Mouse (Mus musculus): ENCODE measurements around the gene Nrp1. TPM values are rescaled to one million over a fixed set of nuclear protein-coding genes. Genes with fewer than 3 reads are reported as not detected.

The Nrp1 gene
- polyA plus RNA-seq, 1 experiment from 2014 or later: 50.6 TPM

DNA sequence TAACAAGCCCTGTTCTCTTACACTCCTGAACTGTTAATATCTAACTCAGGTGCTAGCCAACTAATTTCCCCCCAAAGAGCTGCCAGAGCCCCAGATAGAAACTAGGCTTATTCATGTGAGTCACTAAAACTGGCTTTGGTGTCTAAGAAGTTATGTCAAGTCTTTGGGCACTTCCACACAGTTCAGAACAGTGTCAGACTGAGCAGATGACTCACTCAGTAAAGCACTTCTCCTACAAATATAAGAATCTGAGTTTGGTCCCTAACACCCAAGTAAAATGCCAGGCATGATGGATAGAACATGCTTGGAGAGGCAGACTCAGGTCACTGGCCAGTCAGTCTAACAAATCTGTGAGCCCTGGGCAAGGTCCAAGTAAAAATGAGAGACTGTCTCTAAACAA, 65.4 kb downstream of the Nrp1 start:
- Histone ChIP-seq H3K4me2 (no peak overlapping the region), H3K9ac (replicated peaks) (no peak overlapping the region), H3K27ac (no peak overlapping the region; the same call in 1 of the 2 replicates), H3K4me1 (replicated peaks) (peaks cover 8% of the 10 kb centered on the region; the same call in 1 of the 2 replicates), H3K36me3 (no peaks in the 10 kb centered on the region; the same call in 1 of the 2 replicates), H3K4me3 (replicated peaks) (no peak overlapping the region), H3K9me3 (no peaks in the 10 kb centered on the region), H3K27me3 (no peaks in the 10 kb centered on the region)
- no peak for ATAC-seq (ENCODE audit: insufficient number of reproducible peaks, insufficient read depth, low FRiP score, low TSS enrichment, low read depth)

DNA sequence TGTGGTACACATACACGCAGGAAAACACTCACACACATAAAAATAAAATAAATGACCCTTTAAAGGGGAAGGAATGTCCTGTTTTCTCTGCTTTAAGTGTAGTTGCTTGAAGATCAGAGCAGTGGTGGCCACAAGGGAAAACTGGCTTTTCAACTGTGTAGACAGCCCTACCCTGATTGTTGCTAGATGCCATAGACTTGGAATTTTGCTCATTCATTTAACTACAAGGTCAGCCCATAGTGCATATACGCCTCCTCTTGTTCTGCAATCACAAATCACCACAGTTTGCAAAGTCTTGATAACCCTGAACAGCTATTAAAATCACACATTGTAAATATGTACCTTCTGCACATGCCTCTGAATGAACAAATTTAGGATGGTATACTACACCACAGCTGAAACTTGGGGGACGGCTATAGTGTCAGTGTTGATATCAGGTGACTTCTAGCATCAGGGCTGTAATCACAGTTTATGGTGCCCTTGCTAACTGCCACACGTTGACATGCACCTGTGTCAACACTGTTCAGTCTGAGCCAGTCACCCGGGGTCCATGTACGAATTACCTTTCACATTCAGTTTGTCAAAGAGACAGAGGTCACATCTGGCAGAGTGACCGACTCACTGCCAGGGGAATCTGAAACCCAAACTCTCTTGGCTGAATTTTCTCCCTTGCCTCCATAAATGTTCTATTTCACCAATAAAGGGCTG, 66.4 kb downstream of the Nrp1 start:
- 46% methylated on average over 7 of the region's 7 CpGs for WGBS
- no peaks in the 10 kb centered on the region; the same call in 1 of the 2 replicates for H3K36me3 ChIP-seq
- H3K9me3 ChIP-seq: no peaks in the 10 kb centered on the region
- H3K4me2 ChIP-seq: no peak overlapping the region
- ATAC-seq (ENCODE audit: insufficient number of reproducible peaks, insufficient read depth, low FRiP score, low TSS enrichment, low read depth): no peak
- H3K9ac ChIP-seq (replicated peaks): no peak overlapping the region
- peaks cover 8% of the 10 kb centered on the region; the same call in 1 of the 2 replicates for H3K4me1 ChIP-seq (replicated peaks)
- no peak overlapping the region for H3K27ac ChIP-seq
- H3K27me3 ChIP-seq: no peaks in the 10 kb centered on the region
- H3K4me3 ChIP-seq (replicated peaks): no peak overlapping the region

DNA sequence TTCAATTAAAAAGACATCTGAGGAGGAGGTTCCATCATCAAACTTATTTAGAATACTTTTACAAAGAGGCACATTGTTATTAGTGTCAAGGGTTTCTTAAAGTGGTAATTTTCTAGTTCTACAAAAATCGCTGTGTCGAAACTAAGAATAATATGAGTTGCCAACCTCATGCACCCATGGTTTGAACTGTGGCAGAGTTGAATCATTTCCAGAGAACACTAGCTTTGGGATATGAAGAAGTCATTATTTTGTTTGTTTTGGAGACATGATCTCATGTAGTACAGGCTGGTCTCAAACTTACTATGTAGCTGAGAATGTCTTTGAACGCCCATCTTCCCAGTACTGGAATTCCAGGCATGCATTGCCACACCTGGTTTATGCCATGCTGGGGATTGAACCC, 68.7 kb downstream of the Nrp1 start:
- H3K4me2 ChIP-seq: no peak overlapping the region
- H3K9ac ChIP-seq (replicated peaks): no peak overlapping the region
- peaks cover 6% of the 10 kb centered on the region; the same call in 1 of the 2 replicates for H3K36me3 ChIP-seq
- ATAC-seq (ENCODE audit: insufficient number of reproducible peaks, insufficient read depth, low FRiP score, low TSS enrichment, low read depth): no peak
- peaks cover 8% of the 10 kb centered on the region; the same call in 1 of the 2 replicates for H3K4me1 ChIP-seq (replicated peaks)
- H3K4me3 ChIP-seq (replicated peaks): no peak overlapping the region
- 92% methylated on average over 3 of the region's 3 CpGs for WGBS
- H3K27ac ChIP-seq: no peak overlapping the region
- no peaks in the 10 kb centered on the region for H3K27me3 ChIP-seq
- no peaks in the 10 kb centered on the region for H3K9me3 ChIP-seq

DNA sequence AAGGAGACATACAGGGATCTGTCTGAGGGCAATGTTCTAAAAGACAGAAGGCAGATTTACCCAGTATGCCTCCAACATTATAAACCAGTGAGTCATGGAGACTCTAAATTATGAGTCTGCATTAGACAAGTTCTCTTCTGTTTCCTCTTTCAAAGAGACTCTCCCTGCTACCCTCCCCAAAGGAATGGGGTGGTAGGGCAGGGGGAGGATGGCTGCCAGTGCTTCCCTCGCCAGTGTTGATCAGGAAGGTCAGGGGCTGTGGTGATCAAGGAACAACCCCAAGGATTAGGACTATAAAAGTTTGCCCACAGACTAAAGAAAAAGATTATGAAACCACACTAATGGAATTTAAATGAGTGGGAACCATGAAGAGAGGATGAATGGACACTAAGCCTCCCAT, 70.6 kb downstream of the Nrp1 start:
- Histone ChIP-seq H3K9me3 (no peaks in the 10 kb centered on the region), H3K27ac (no peak overlapping the region), H3K4me2 (no peak overlapping the region), H3K9ac (replicated peaks) (no peak overlapping the region), H3K4me1 (replicated peaks) (peaks cover 8% of the 10 kb centered on the region; the same call in 1 of the 2 replicates), H3K36me3 (peaks cover 23% of the 10 kb centered on the region), H3K27me3 (no peaks in the 10 kb centered on the region), H3K4me3 (replicated peaks) (no peak overlapping the region)
- ATAC-seq (ENCODE audit: insufficient number of reproducible peaks, insufficient read depth, low FRiP score, low TSS enrichment, low read depth): no peak
- WGBS: 80% methylated on average over 1 of the region's 1 CpGs

DNA sequence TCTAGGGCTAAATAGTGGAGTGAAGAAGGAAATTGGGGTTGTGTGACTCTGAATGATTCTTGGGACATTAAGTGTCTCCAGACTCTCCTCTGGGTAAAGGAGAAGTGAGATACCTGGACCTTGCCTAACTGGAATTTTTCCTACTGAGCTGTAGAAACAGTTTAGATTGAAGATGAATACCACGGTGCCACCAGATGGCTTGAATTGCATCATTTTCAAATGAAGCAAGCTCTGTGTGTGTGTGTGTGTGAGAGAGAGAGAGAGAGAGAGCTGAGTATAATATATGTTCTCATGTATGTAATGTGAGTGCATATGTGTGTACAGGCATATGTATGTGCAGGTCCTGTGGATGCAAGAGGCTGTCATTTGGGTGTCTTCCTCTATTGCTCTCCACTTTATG, 72.7 kb downstream of the Nrp1 start:
- Histone ChIP-seq H3K27me3 (no peaks in the 10 kb centered on the region), H3K9ac (replicated peaks) (no peak overlapping the region), H3K4me2 (no peak overlapping the region), H3K27ac (no peak overlapping the region), H3K4me3 (replicated peaks) (no peak overlapping the region), H3K4me1 (replicated peaks) (no peaks in the 10 kb centered on the region), H3K9me3 (no peaks in the 10 kb centered on the region), H3K36me3 (peaks cover 38% of the 10 kb centered on the region)
- ATAC-seq (ENCODE audit: insufficient number of reproducible peaks, insufficient read depth, low FRiP score, low TSS enrichment, low read depth): no peak
- WGBS: 88% methylated on average over 1 of the region's 1 CpGs

DNA sequence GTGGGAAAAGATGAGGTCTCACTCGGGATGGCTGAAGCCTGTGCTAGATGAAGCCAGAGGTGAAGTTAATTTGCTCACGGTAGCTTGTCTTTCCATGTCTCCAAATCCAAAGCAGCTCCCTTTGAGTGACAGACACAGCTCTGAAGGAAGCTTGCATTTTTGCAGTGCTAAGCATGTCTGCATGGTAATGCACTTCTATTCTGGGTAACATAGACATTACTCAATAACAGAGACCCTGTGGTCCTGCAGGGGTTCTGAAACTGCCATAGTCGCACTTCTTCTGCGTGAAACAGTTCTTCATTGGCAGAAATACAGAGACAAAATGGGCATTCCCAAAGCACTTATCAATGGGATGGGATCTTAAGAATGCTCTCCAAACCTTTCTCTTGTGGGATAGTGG, 77.3 kb downstream of the Nrp1 start:
- peaks cover 9% of the 10 kb centered on the region for H3K4me1 ChIP-seq (replicated peaks)
- no peak overlapping the region for H3K9ac ChIP-seq (replicated peaks)
- no peaks in the 10 kb centered on the region; the same call in 1 of the 2 replicates for H3K27me3 ChIP-seq
- H3K4me3 ChIP-seq (replicated peaks): no peak overlapping the region
- 84% methylated on average over 4 of the region's 4 CpGs for WGBS
- no peak overlapping the region for H3K4me2 ChIP-seq
- H3K9me3 ChIP-seq: no peaks in the 10 kb centered on the region
- H3K27ac ChIP-seq: no peak overlapping the region
- ATAC-seq (ENCODE audit: insufficient number of reproducible peaks, insufficient read depth, low FRiP score, low TSS enrichment, low read depth): no peak
- peaks cover 48% of the 10 kb centered on the region for H3K36me3 ChIP-seq

DNA sequence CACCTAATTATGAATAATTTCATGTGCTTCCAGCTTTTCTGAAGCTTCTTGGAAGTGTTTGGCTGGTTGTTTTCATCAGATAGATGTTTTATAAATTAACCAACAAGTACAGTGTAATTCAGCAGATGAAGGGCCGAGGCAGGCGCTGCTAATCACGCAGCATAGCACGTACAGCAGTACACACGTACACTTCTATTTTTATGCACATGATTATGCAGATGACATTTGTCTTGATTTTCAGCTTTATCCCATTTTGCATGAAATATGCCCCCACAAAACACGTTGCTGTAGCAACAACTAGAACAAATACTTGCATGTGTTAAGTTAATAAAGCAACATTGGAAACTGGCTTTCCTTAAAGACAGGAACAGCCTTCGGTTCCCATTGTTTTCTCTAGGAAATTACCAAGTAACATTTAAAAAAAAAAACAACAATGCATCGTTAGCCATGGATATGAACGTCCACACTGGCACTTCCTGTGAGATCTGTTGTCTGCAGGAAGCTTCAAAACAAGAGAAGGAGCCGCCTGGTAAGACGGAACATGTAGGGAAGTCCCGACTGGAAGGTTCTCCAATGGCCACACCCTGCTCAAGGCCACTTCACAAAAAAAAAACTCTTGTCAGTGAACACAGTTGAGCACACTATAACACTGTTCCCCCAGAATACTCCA, 78.9 kb downstream of the Nrp1 start:
- Histone ChIP-seq H3K4me2 (no peak overlapping the region), H3K27ac (no peak overlapping the region), H3K27me3 (no peaks in the 10 kb centered on the region; the same call in 1 of the 2 replicates), H3K4me1 (replicated peaks) (peaks cover 19% of the 10 kb centered on the region), H3K4me3 (replicated peaks) (no peak overlapping the region), H3K36me3 (peaks cover 39% of the 10 kb centered on the region), H3K9ac (replicated peaks) (no peak overlapping the region), H3K9me3 (no peaks in the 10 kb centered on the region)
- ATAC-seq (ENCODE audit: insufficient number of reproducible peaks, insufficient read depth, low FRiP score, low TSS enrichment, low read depth): no peak
- 83% methylated on average over 12 of the region's 12 CpGs for WGBS

DNA sequence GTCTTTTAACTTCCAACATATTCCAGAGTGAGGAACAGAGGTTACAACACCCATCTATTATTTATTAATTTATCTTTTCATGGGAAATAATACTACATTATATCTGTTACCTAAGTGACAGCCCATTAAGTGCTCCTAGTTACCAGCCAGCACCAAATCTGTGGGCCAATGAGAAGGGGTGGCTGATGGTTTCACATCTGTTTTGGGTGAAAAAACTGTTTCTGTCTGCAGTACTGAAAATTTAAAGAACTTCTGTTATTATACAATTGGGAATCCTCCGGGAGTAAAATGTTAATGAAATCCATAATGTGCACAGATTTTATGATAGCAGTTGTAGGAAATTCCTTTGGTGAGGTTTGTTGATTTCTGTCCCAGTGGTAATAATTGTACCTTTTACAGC, 83.0 kb downstream of the Nrp1 start:
- WGBS: 38% methylated on average over 1 of the region's 1 CpGs
- ATAC-seq (ENCODE audit: insufficient number of reproducible peaks, insufficient read depth, low FRiP score, low TSS enrichment, low read depth): no peak
- Histone ChIP-seq H3K9me3 (no peaks in the 10 kb centered on the region), H3K36me3 (peaks cover 6% of the 10 kb centered on the region; the same call in 1 of the 2 replicates), H3K4me2 (no peak overlapping the region), H3K4me3 (replicated peaks) (no peak overlapping the region), H3K27me3 (no peaks in the 10 kb centered on the region; the same call in 1 of the 2 replicates), H3K4me1 (replicated peaks) (peaks cover 31% of the 10 kb centered on the region), H3K9ac (replicated peaks) (no peak overlapping the region), H3K27ac (no peak overlapping the region)

DNA sequence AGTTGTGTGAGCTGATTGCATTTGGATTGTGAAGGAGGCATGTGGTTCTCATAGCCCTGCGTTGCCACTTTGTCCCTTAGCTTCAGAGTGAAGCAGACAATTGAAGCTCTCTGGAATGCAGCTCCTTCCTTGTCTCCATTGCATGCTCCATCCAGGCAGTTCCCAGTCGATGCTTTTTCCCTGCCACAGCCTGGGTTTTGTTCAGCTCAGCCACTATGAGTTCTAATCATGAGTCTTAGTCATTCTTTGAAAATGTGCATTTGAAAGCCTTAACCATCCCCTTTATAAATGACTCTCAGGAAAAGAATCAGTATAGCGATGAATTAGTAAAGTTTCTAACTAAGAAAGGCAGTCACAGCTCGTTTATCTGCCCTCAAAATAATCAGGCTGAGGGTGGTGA, 87.2 kb downstream of the Nrp1 start:
- Histone ChIP-seq H3K9me3 (no peaks in the 10 kb centered on the region), H3K36me3 (no peaks in the 10 kb centered on the region), H3K4me2 (no peak overlapping the region), H3K27ac (no peak overlapping the region), H3K4me1 (replicated peaks) (peaks cover 26% of the 10 kb centered on the region), H3K9ac (replicated peaks) (no peak overlapping the region), H3K27me3 (no peaks in the 10 kb centered on the region), H3K4me3 (replicated peaks) (no peak overlapping the region)
- 38% methylated on average over 4 of the region's 4 CpGs for WGBS
- no peak for ATAC-seq (ENCODE audit: insufficient number of reproducible peaks, insufficient read depth, low FRiP score, low TSS enrichment, low read depth)

DNA sequence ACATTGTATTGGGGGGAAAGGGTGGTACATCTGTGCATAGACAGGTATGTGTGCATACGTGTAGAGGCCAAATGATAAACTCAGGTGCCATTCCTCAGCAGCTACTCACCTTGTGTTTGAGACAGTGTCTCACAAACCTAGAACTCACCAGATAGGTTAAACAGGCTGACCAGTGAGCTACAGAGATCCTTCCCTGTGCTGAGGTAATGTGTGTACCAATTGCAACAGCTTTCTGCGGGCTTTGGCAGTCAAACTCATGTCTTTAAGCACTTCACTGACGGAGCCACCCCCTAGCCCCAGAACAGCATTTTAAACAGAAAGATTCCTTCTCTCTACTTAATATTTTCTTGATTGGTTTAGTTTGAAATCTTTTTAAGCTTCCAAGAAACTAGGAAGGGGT, 88.2 kb downstream of the Nrp1 start:
- Histone ChIP-seq H3K4me1 (replicated peaks) (peaks cover 32% of the 10 kb centered on the region), H3K36me3 (no peaks in the 10 kb centered on the region), H3K27me3 (no peaks in the 10 kb centered on the region), H3K9ac (replicated peaks) (no peak overlapping the region), H3K27ac (no peak overlapping the region), H3K9me3 (no peaks in the 10 kb centered on the region), H3K4me3 (replicated peaks) (no peak overlapping the region), H3K4me2 (no peak overlapping the region)
- ATAC-seq (ENCODE audit: insufficient number of reproducible peaks, insufficient read depth, low FRiP score, low TSS enrichment, low read depth): no peak
- 77% methylated on average over 3 of the region's 3 CpGs for WGBS

DNA sequence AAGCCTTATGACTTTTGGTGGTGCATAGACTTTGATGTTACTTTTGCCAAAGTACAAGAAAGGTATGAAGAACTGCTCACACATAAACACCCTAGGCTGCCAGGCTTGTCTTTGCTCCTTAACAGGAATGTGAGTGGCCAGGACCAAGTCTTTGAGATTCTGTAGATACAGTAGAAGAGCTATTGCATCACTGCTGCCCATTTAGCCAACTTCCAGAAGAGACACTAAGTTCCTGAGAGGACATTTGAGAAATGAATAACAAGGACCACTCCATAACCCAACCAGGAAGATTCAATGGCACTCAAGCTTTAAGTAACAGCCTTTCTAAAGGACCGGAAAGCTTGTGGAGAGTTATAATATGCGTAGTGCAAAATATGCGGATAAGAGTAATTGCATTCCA, 88.9 kb downstream of the Nrp1 start:
- H3K4me1 ChIP-seq (replicated peaks): peaks cover 25% of the 10 kb centered on the region
- no peak overlapping the region for H3K4me2 ChIP-seq
- 97% methylated on average over 3 of the region's 3 CpGs for WGBS
- no peak overlapping the region for H3K9ac ChIP-seq (replicated peaks)
- no peaks in the 10 kb centered on the region for H3K9me3 ChIP-seq
- no peak overlapping the region for H3K27ac ChIP-seq
- no peaks in the 10 kb centered on the region for H3K36me3 ChIP-seq
- ATAC-seq (ENCODE audit: insufficient number of reproducible peaks, insufficient read depth, low FRiP score, low TSS enrichment, low read depth): no peak
- H3K4me3 ChIP-seq (replicated peaks): no peak overlapping the region
- H3K27me3 ChIP-seq: no peaks in the 10 kb centered on the region

All from limb, embryonic 12.5 days (tissue).